Mouse (Mus musculus) C2C12 (cell line): Measurements from ENCODE around the gene 2310007B03Rik.

Source experiments
- CEBPB ChIP-seq: IDR thresholded peaks from one replicate; pipeline ENCODE4 v1.6.1; 2011; ENCODE audit warnings: low read depth, mild to moderate bottlenecking, control low read depth, moderate library complexity
- CTCF ChIP-seq: IDR thresholded peaks from one replicate; pipeline ENCODE4 v1.5.1; 2011; ENCODE audit not compliant: control insufficient read depth, insufficient read depth, insufficient read length
- FOSL1 ChIP-seq: IDR thresholded peaks from one replicate; pipeline ENCODE4 v1.8.0; 2011; ENCODE audit warnings: mild to moderate bottlenecking, low read length; ENCODE audit not compliant: poor library complexity, insufficient read depth, severe bottlenecking
- MAX ChIP-seq: IDR thresholded peaks from one replicate; pipeline ENCODE4 v1.6.1; 2011; ENCODE audit warnings: mild to moderate bottlenecking, control low read depth
- MYOD1 ChIP-seq: IDR thresholded peaks from one replicate; pipeline ENCODE4 v1.6.1; 2011; ENCODE audit warnings: low read depth; ENCODE audit not compliant: control insufficient read depth, insufficient read length
- MYOG ChIP-seq: IDR thresholded peaks from one replicate; pipeline ENCODE4 v1.6.1; 2011; ENCODE audit not compliant: control insufficient read depth, insufficient read length; ENCODE audit errors: extremely low read depth
- USF1 ChIP-seq: IDR thresholded peaks from one replicate; pipeline ENCODE4 v1.6.1; 2011; ENCODE audit warnings: low read depth, mild to moderate bottlenecking, control low read depth, moderate library complexity

- no peak for TF ChIP-seq CTCF
- no peak for TF ChIP-seq MAX
- no peak for TF ChIP-seq MYOG
- no peak for TF ChIP-seq MYOD1
- TF ChIP-seq USF1: no peak
- no peak for TF ChIP-seq CEBPB
- no peak for TF ChIP-seq FOSL1
These were observed 45.7 kb upstream of the 2310007B03Rik start for GRCm38 (mm10) chr1:93206277-93206970.
